Mouse (Mus musculus): ENCODE results near the gene Gak.

- TF ChIP-seq CTCF (conservative IDR thresholded peaks at IDR 0.05 in 1 of 2, IDR thresholded peaks at IDR 0.05 in 1 of 2; ENCODE audit: low read depth in 2 of 2, low read length in 2 of 2) (no peak), RAD21 (IDR thresholded peaks at IDR 0.05; ENCODE audit: low read depth, low read length) (no peak)
Observed at GRCm38 (mm10) chr5:108522597-108522996, 107.0 kb downstream of the Gak start.

All from CH12.LX (cell line).